Mouse (Mus musculus) embryonic facial prominence, embryonic 13.5 days (tissue): Measurements from ENCODE around the gene Mcat. TPM values are rescaled to one million over a fixed set of nuclear protein-coding genes. Genes with fewer than 3 reads are reported as not detected.

Source experiments
- ATAC-seq: fragments of 200-750 bp; cut with Nextera tagmentation; 2 replicates; pipeline ENCODE4 v1.8.0; 2017; ENCODE audit warnings: low read depth; ENCODE audit not compliant: insufficient number of reproducible peaks, insufficient read depth, low FRiP score, low TSS enrichment
- H3K27ac ChIP-seq: fragments of 300-500 bp; sonication (generic); 2 replicates; pipeline ENCODE4 v1.5.1; 2015; ENCODE audit warnings: moderate library complexity, mild to moderate bottlenecking, inconsistent platforms
- H3K27me3 ChIP-seq: fragments of 300-500 bp; sonication (generic); 2 replicates; pipeline ENCODE4 v1.6.1; 2015; ENCODE audit warnings: mild to moderate bottlenecking, inconsistent platforms
- H3K36me3 ChIP-seq: fragments of 300-500 bp; sonication (generic); 2 replicates; pipeline ENCODE4 v1.6.1; 2015; ENCODE audit warnings: mild to moderate bottlenecking, inconsistent platforms
- H3K4me1 ChIP-seq: fragments of 300-500 bp; sonication (generic); 2 replicates; pipeline ENCODE4 v1.6.1; 2015; ENCODE audit warnings: inconsistent platforms
- H3K4me2 ChIP-seq: fragments of 300-500 bp; sonication (generic); 2 replicates; pipeline ENCODE4 v1.6.1; 2015; ENCODE audit warnings: moderate library complexity, mild to moderate bottlenecking, inconsistent platforms
- H3K4me3 ChIP-seq: fragments of 300-500 bp; sonication (generic); 2 replicates; pipeline ENCODE4 v1.5.1; 2015; ENCODE audit warnings: mild to moderate bottlenecking, inconsistent platforms
- H3K9ac ChIP-seq: fragments of 300-500 bp; sonication (generic); 2 replicates; pipeline ENCODE4 v1.6.1; 2015; ENCODE audit warnings: mild to moderate bottlenecking, inconsistent platforms
- H3K9me3 ChIP-seq: fragments of 300-500 bp; sonication (generic); 2 replicates; pipeline ENCODE4 v1.6.1; 2016; ENCODE audit warnings: inconsistent platforms
- WGBS: fragments of 180-500 bp; shearing (Covaris S2); methylation state at CpG from one replicate; pipeline ENCODE4 v1.1.7; 2015; ENCODE audit warnings: mixed read lengths; 5-methylcytosine and 5-hydroxymethylcytosine counted together
- polyA plus RNA-seq: library from polyadenylated mRNA; unstranded; fragments of >200 nt; fragmentation: Nextera tagmentation; extraction: Ambion mirVana; gene quantifications from 2 replicates; pipeline ENCODE4 v1.2.1, GENCODE M21; 2015

The Mcat gene
- polyA plus RNA-seq, 1 experiment from 2014 or later, result 41.8 TPM

DNA sequence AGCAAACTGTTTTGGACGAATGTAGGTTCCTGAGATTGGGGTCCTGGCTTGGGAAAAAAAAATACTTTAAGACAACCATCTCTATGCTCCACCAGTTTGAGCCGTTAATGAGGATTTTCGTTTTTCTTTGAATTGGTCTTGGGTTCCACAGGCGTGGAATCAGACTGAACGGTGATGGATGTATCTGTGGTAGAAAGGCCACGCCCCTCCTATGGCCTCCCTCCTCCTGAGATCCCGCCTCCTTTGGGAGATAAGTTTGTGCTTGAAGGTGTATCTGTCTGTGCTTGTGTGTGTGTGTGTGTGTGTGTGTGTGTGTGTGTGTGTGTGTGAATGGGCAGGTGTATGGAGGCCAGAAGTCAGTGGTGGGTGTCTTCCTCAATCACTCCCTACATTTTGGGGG lies 31.0 kb downstream of the Mcat start:
- H3K4me1 ChIP-seq, result no peaks in the 10 kb centered on the region
- H3K36me3 ChIP-seq, result no peaks in the 10 kb centered on the region
- H3K27me3 ChIP-seq, result peaks cover 19% of the 10 kb centered on the region
- H3K9me3 ChIP-seq, result no peaks in the 10 kb centered on the region
- no peak overlapping the region for H3K27ac ChIP-seq
- 81% methylated on average over 7 of the region's 7 CpGs for WGBS
- no peak overlapping the region for H3K4me2 ChIP-seq
- no peak overlapping the region for H3K4me3 ChIP-seq
- H3K9ac ChIP-seq, result no peak overlapping the region
- no peak for ATAC-seq

DNA sequence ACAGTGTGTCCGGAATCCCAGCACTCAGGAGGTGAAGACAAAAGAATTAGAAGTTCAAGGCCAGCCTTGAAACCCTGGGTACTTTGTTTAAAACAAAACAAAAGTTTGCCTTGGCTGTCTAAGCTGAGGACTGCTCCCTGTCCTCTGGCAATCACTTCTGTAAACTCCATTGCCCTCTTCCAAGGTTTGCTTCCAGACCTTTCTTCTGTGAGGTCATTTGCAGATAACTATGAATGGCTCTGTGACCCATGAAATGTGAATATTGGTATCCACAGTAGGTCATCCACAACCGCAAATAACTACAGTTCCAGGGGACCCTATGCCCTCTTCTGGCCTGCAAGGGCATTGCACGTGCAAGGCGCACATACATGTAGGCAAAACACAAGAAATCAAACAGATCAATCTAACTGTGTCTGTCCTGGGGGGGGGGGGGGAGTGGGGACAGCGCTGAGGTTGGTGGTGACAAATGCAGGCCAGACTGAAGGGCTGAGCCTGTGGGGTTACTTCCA lies 31.6 kb downstream of the Mcat start:
- WGBS, result 85% methylated on average over 5 of the region's 5 CpGs
- H3K27ac ChIP-seq, result no peak overlapping the region
- no peak overlapping the region for H3K4me2 ChIP-seq
- H3K4me3 ChIP-seq, result no peak overlapping the region
- H3K27me3 ChIP-seq, result peaks cover 25% of the 10 kb centered on the region
- no peaks in the 10 kb centered on the region for H3K9me3 ChIP-seq
- H3K4me1 ChIP-seq, result peaks cover 5% of the 10 kb centered on the region
- no peak overlapping the region for H3K9ac ChIP-seq
- no peak for ATAC-seq
- no peaks in the 10 kb centered on the region for H3K36me3 ChIP-seq

DNA sequence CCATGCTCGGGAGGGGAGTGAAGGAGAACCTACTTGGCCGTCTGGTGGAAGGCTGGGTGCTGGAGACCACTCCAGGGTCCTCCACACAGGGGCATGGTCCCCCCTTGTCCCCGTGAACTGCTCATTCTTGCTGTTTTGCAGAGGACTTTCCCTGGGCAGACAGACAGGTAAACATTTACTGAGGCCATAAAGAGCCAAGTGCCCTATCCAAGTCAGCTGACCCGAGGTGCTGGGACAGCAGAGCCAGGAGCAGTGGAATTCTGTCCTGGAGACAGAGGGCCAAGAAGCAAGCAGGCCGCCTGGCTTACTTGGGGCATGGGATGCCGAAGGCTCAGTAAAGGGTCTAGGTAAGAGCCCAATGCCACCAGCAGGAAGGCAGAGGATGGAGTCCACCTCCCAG lies 32.9 kb downstream of the Mcat start:
- no peak overlapping the region for H3K9ac ChIP-seq
- H3K4me2 ChIP-seq, result no peak overlapping the region
- H3K27me3 ChIP-seq, result peaks cover 38% of the 10 kb centered on the region
- WGBS, result 75% methylated on average over 6 of the region's 6 CpGs
- ATAC-seq, result no peak
- H3K36me3 ChIP-seq, result no peaks in the 10 kb centered on the region
- H3K4me3 ChIP-seq, result no peak overlapping the region
- peaks cover 15% of the 10 kb centered on the region for H3K4me1 ChIP-seq
- no peak overlapping the region for H3K27ac ChIP-seq
- no peaks in the 10 kb centered on the region for H3K9me3 ChIP-seq

DNA sequence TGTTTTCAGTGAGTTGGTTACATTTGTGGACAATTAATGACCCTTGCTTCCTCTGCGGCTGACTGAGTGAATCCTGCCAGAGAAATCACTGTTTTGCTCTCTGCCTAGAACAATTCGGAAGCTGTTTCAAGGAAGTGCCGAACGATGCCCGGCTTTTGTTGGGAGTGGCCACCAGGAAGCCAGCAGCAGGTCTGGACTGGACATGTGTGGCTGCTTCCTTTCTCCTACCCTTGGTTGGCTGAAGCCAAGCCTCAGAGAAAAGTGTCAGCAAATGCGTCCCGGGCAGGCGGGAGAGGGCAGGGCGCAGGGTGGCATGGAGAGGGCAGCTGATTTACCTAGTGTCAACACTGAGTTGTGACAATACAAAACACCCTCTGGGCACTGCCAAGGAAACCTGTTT lies 33.4 kb downstream of the Mcat start:
- H3K9ac ChIP-seq, result no peak overlapping the region
- peaks cover 43% of the 10 kb centered on the region for H3K27me3 ChIP-seq
- no peaks in the 10 kb centered on the region for H3K36me3 ChIP-seq
- no peak overlapping the region for H3K27ac ChIP-seq
- no peak overlapping the region for H3K4me3 ChIP-seq
- 64% methylated on average over 9 of the region's 9 CpGs for WGBS
- ATAC-seq, result no peak
- H3K9me3 ChIP-seq, result no peaks in the 10 kb centered on the region
- peaks cover 17% of the 10 kb centered on the region for H3K4me1 ChIP-seq
- no peak overlapping the region for H3K4me2 ChIP-seq

DNA sequence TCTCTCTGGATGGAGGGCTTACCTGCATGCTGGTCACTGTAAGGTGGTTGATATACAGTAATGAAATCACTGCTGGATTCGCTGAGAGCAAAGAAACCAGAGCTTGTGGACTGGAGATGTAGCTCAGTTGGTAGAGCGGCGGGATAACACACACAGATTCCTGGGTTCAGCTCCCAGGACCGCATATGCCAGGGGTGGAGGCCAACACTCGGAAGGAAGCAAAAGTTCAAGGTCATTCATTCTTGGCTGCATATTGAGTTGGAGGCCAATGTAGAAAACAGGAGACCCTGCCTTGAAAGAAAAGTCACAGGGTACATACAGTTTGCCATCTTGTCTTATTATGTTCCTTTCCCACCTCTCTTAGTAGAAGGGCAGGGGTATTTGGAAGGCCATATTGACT lies 33.8 kb downstream of the Mcat start:
- Histone ChIP-seq H3K9me3 (no peaks in the 10 kb centered on the region), H3K4me2 (no peak overlapping the region), H3K27me3 (peaks cover 48% of the 10 kb centered on the region), H3K27ac (no peak overlapping the region), H3K9ac (no peak overlapping the region), H3K4me3 (no peak overlapping the region), H3K36me3 (no peaks in the 10 kb centered on the region), H3K4me1 (peaks cover 17% of the 10 kb centered on the region)
- no peak for ATAC-seq
- WGBS, result 81% methylated on average over 5 of the region's 5 CpGs

DNA sequence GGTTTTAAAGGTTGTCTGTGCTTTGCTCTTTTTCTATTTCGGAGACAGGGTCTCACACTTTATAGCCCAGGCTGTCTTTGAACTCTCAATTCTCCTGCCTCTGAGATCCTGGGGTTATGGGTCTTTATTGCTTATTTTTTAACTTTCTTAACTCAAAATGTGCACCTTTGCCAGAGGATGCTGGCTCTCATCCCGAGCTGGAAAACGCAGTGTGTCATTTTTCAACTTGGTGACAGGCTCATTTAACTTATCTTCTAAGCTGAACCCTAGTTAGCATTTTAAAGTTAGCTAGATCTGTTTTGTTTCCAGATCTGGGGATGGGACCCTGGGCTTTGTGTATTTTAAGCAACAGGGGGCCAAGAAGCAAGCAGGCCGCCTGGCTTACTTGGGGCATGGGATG lies 34.7 kb downstream of the Mcat start:
- H3K9ac ChIP-seq, result no peak overlapping the region
- no peak for ATAC-seq
- H3K4me3 ChIP-seq, result no peak overlapping the region
- peaks cover 55% of the 10 kb centered on the region for H3K27me3 ChIP-seq
- peaks cover 17% of the 10 kb centered on the region for H3K4me1 ChIP-seq
- 75% methylated on average over 4 of the region's 4 CpGs for WGBS
- H3K9me3 ChIP-seq, result no peaks in the 10 kb centered on the region
- H3K27ac ChIP-seq, result no peak overlapping the region
- no peaks in the 10 kb centered on the region for H3K36me3 ChIP-seq
- no peak overlapping the region for H3K4me2 ChIP-seq

DNA sequence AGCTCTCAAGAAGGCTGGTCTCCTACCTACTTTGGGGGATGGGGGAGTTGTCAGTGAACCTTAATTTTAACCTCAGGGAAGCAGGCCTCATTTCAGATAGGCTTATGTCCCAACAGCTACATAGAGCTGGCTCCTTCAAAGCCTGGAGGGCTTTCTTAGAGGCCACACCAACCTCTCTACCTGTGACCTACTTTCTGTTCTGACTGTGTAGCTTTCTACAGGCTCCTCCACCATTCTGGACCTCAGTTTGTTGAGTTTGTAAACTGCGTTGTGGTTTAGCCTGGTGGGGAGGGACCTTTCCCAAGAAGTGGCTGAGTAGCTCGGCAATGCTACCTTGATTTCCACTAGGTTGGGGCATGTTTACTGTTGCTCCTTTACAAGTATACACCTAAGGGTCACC lies 35.8 kb downstream of the Mcat start:
- Histone ChIP-seq H3K27me3 (peaks cover 55% of the 10 kb centered on the region), H3K36me3 (no peaks in the 10 kb centered on the region), H3K9me3 (no peaks in the 10 kb centered on the region), H3K9ac (no peak overlapping the region), H3K27ac (no peak overlapping the region), H3K4me3 (0 out of 2 replicates have a peak overlapping the region, but pooled peaks have one; percentile 52), H3K4me1 (peaks cover 17% of the 10 kb centered on the region), H3K4me2 (peak overlapping the region; percentile 95; the same call in 1 of the 2 replicates)
- 65% methylated on average over 2 of the region's 2 CpGs for WGBS
- ATAC-seq, result no peak

DNA sequence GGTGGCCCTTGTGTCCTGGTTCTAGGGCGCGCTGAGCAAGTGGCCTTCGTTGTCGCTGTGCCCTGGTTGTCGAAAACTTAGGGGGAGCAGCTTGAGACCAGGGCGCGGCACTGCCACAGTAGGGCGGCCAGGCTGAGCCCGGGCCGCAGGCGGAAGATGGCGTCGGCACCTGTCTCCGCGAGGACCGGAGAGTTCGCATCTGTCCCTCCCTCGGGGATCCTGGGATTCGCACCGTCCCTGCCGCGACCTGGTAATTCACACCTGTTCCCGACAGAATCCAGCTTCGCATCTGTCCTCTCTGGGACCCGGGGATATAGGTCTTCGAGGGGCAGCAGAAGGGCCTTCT lies 36.5 kb downstream of the Mcat start:
- Histone ChIP-seq H3K9me3 (no peaks in the 10 kb centered on the region), H3K4me1 (peaks cover 17% of the 10 kb centered on the region), H3K4me3 (peak overlapping the region; percentile 52), H3K27ac (no peak overlapping the region), H3K36me3 (no peaks in the 10 kb centered on the region), H3K9ac (peak overlapping the region; percentile 64), H3K4me2 (peak overlapping the region; percentile 95), H3K27me3 (peaks cover 55% of the 10 kb centered on the region)
- WGBS, result 2% methylated on average over 26 of the region's 26 CpGs
- no peak for ATAC-seq

DNA sequence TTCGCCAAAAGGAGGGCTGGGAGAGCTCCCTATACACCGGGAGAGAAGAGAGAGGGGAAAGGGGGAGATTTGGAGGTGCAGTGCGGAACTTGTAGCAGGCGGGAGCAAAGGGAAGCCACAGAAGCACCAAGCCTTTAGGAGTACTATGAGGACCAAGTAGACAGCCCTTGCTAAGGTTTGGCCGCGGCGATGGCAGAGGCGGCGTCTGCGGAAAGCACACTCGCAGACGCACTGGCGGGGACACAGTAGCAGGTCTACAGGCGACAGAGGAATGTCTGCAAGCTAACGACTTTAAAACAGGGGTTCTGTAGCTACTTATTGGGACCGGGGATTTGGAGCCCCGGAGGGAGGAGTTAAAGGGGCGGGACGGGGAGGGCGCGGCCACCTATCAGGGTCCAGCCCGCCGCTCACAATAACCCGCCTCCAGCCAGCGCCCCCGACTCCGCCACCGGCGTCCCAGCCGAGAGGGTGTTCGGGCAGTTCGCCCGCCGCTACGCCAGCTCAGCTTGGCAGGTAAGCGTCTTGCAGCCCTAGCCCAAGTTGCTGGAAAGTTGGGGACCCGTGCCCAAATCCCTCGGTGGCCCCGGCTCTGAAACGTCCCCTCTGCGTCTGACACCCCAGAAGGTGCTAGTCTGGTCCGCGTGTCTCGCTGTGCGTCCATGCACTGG lies 37.0 kb downstream of the Mcat start, which contains the start of gene Bik:
Gene Bik, plus strand, starts transcription at position 439 of the 668 bp plus-strand sequence.
- ATAC-seq, result peak; percentile 67; the same call in 1 of the 2 replicates

DNA sequence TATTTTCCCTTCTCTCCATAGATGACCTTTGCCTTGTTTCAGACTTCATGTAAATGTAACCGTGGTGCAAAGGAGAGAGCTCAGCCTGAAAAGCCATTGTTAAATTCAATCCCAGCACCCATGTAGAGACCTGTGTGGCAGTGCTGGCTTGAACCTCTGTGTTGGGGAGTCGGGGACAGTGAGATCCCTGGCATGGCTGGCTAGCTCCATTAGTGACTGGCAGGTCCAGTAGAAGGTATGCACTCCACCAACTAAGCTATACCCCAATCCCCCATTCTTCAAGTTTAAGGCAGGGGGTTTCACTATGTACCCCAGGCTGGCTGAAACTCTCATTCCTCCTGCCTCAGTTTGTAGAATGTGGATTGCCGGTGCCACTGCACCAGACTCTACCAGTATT lies 39.3 kb downstream of the Mcat start:
- no peak overlapping the region for H3K9ac ChIP-seq
- H3K9me3 ChIP-seq, result no peaks in the 10 kb centered on the region
- no peaks in the 10 kb centered on the region for H3K36me3 ChIP-seq
- 86% methylated on average over 3 of the region's 3 CpGs for WGBS
- peaks cover 51% of the 10 kb centered on the region for H3K27me3 ChIP-seq
- ATAC-seq, result no peak
- H3K4me3 ChIP-seq, result no peak overlapping the region
- H3K4me2 ChIP-seq, result no peak overlapping the region
- H3K27ac ChIP-seq, result no peak overlapping the region
- peaks cover 17% of the 10 kb centered on the region for H3K4me1 ChIP-seq

More for the DNA sequence above, 37.0 kb downstream of the Mcat start, which contains the start of gene Bik:
- Histone ChIP-seq H3K4me3 (peak within 1 kb of the TSS; percentile 52), H3K27me3 (peaks cover 55% of the 10 kb centered on the region), H3K27ac (no peak within 1 kb of the TSS), H3K4me1 (peaks cover 17% of the 10 kb centered on the region), H3K36me3 (no peaks in the 10 kb centered on the region), H3K4me2 (peak within 1 kb of the TSS; percentile 95), H3K9ac (peak within 1 kb of the TSS; percentile 64), H3K9me3 (no peaks in the 10 kb centered on the region)
- 1% methylated on average over 44 of the region's 45 CpGs for WGBS

DNA sequence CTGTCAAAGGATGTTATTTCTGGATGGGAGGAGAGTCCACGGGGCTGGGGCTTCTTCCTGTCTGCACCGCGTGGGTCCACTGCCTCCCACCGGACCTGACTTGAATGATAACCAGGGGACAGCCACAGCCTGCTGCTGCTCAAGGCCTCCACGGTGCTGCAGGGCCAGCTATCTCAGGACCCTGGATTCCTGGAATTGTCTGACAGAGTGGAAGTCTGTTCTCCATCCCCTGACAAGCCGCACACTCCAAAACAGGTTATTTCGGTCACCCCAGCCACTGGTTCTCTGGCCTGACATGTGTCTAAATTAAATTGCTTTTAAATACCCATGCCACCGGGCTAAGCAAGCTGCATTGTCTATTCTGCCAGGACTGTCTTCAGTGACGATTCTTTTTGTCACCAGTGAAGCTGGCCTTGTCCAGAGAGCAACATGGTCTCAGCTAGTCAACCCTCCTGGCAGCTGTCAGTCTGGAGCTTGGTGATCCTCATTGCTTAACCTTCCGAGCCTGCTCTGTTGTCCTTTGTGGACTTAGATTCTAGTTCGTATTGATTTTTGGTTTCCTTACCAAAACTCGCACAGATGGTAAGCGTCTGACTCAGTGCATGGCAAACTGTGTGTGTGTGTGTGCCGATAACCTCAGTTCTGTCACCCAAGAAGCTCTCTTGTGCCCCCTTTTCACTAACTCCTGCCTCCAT lies 39.8 kb downstream of the Mcat start:
- Histone ChIP-seq H3K9ac (no peak overlapping the region), H3K4me2 (no peak overlapping the region), H3K4me3 (no peak overlapping the region), H3K27ac (no peak overlapping the region), H3K36me3 (no peaks in the 10 kb centered on the region), H3K27me3 (peaks cover 48% of the 10 kb centered on the region), H3K4me1 (peaks cover 17% of the 10 kb centered on the region), H3K9me3 (no peaks in the 10 kb centered on the region)
- ATAC-seq, result no peak
- 62% methylated on average over 14 of the region's 14 CpGs for WGBS

DNA sequence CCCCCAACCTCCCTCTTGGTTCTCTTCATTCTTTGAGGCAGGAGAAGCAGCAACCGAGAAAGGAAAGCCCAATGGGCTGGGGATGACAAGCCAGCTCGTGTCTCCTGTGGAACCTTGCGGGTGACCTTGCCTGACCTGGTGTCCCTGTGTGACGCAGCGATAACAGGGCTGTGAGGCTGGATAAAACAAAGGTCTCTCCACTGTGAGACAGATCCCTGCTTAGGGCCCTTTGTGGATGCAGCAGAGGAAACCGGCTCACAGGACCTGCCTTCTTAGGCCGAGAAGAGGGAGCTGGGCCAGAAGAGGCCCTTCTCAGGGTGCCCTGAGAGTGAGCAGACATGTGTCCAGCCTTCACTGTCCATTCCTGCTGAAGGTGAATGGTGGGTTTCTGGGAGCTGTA lies 40.4 kb downstream of the Mcat start:
- 33% methylated on average over 7 of the region's 7 CpGs for WGBS
- Histone ChIP-seq H3K27me3 (peaks cover 42% of the 10 kb centered on the region), H3K36me3 (no peaks in the 10 kb centered on the region), H3K4me2 (no peak overlapping the region), H3K4me1 (peaks cover 23% of the 10 kb centered on the region), H3K4me3 (no peak overlapping the region), H3K27ac (no peak overlapping the region), H3K9me3 (no peaks in the 10 kb centered on the region), H3K9ac (no peak overlapping the region)
- no peak for ATAC-seq
